1 mouse cellular context compared by ENCODE assay signal in the genomic region with DNA sequence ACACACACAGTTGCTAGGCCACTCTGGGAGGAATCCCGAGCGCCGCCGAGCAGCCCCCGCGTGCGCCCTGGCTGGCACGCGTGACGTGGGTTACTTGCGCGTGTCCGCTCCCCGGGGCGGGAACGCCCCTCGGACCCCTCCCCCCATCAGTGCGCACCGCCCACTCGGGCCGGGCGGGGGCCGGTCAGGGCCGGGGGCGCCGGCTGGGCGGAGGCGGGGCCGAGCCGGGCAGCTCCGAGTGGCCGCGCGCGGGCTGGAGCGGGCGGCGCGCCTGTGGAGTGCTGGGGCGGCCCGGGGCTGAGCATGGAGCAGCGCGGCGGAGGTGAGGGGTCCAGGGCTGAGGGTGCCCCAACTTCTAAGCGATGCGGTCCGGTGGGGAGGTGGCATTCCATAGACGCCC.
TF ChIP-seq lines count a peak whose summit lies in the region.

No protein-coding gene starts in this region.

TF ChIP-seq in CH12.LX, 34 proteins besides CTCF, POLR2A, EP300 and RAD21 (continued from another document):
- no peak for TF ChIP-seq USF2 (conservative IDR thresholded peaks at IDR 0.05; ENCODE audit: low read depth, low read length)
- TF ChIP-seq CHD1 (IDR thresholded peaks at IDR 0.05; ENCODE audit: low read depth, low read length) = no peak
- TF ChIP-seq ZKSCAN1 (IDR thresholded peaks at IDR 0.05; ENCODE audit: borderline replicate concordance, low read depth, low read length) = no peak
- 0 out of 2 replicates have a peak, but pooled peaks have one; percentile 23 for TF ChIP-seq NELFE (IDR thresholded peaks at IDR 0.05; ENCODE audit: low read depth, low read length)
- TF ChIP-seq JUND (conservative IDR thresholded peaks at IDR 0.05; ENCODE audit: low read depth, low read length) = no peak
- peak; percentile 28; the same call in 1 of the 2 replicates for TF ChIP-seq MXI1 (IDR thresholded peaks at IDR 0.05; ENCODE audit: low read depth, low read length)
- 0 out of 2 replicates have a peak, but pooled peaks have one; percentile 32 for TF ChIP-seq MAZ (IDR thresholded peaks at IDR 0.05; ENCODE audit: low read depth, low read length)
- peak; percentile 49 for TF ChIP-seq NRF1 (IDR thresholded peaks at IDR 0.05; ENCODE audit: low read depth, low read length)
- peak; percentile 77 for TF ChIP-seq BHLHE40 (IDR thresholded peaks at IDR 0.05; ENCODE audit: low read depth, low read length)
- TF ChIP-seq HCFC1 (IDR thresholded peaks at IDR 0.05; ENCODE audit: low read depth, low read length) = peak; percentile 14; the same call in 1 of the 2 replicates
- TF ChIP-seq CHD2 (IDR thresholded peaks at IDR 0.05; ENCODE audit: low read length) = peak; percentile 38; the same call in 1 of the 2 replicates
- no peak for TF ChIP-seq PAX5 (IDR thresholded peaks at IDR 0.05; ENCODE audit: low read length)
- no peak for TF ChIP-seq KAT2A (IDR thresholded peaks at IDR 0.05; ENCODE audit: insufficient replicate concordance, low read length)
- 0 out of 2 replicates have a peak, but pooled peaks have one; percentile 6 for TF ChIP-seq TCF12 (IDR thresholded peaks at IDR 0.05; ENCODE audit: low read depth, low read length)
- no peak for TF ChIP-seq ETS1 (conservative IDR thresholded peaks at IDR 0.05; ENCODE audit: low read depth, low read length)
TF ChIP-seq in CH12.LX: peak in this region for 9.
